Mouse (Mus musculus): ENCODE measurements around the gene Nedd4.

Gene Nedd4

GRCm38 (mm10) chr9:72721221-72721620, 59.1 kb downstream of the Nedd4 start:
- DNase-seq (ENCODE audit: low spot score in 2 of 2) = no peak

- no peak for DNase-seq (ENCODE audit: low spot score in 2 of 2)
Measured at GRCm38 (mm10) chr9:72722622-72723021, 60.5 kb downstream of the Nedd4 start.

- DNase-seq (ENCODE audit: low spot score in 2 of 2) = no peak
Measured at GRCm38 (mm10) chr9:72724491-72725221, 62.5 kb downstream of the Nedd4 start.

GRCm38 (mm10) chr9:72733966-72734365, 71.8 kb downstream of the Nedd4 start:
- no peak for DNase-seq (ENCODE audit: low spot score in 2 of 2)

GRCm38 (mm10) chr9:72735822-72736410, 73.8 kb downstream of the Nedd4 start:
- peak in 1 of 2 experiments; percentile 8 for DNase-seq (ENCODE audit: low spot score in 2 of 2)

GRCm38 (mm10) chr9:72741206-72741605, 79.1 kb downstream of the Nedd4 start:
- no peak for DNase-seq (ENCODE audit: low spot score in 2 of 2)

- DNase-seq (ENCODE audit: low spot score in 2 of 2) = no peak
Measured at GRCm38 (mm10) chr9:72746278-72746677, 84.1 kb downstream of the Nedd4 start.

- DNase-seq (ENCODE audit: low spot score in 2 of 2) = no peak
Measured at GRCm38 (mm10) chr9:72750272-72750671, 88.1 kb downstream of the Nedd4 start.

GRCm38 (mm10) chr9:72752656-72753055, 90.5 kb downstream of the Nedd4 start:
- no peak for DNase-seq (ENCODE audit: low spot score in 2 of 2)

GRCm38 (mm10) chr9:72753741-72754140, 91.6 kb downstream of the Nedd4 start:
- DNase-seq (ENCODE audit: low spot score in 2 of 2) = no peak

GRCm38 (mm10) chr9:72757143-72757542, 95.0 kb downstream of the Nedd4 start:
- no peak for DNase-seq (ENCODE audit: low spot score in 2 of 2)

GRCm38 (mm10) chr9:72758705-72759131, 96.6 kb downstream of the Nedd4 start:
- no peak for DNase-seq (ENCODE audit: low spot score in 2 of 2)

GRCm38 (mm10) chr9:72763050-72763718, 101.0 kb downstream of the Nedd4 start:
- no peak for DNase-seq (ENCODE audit: low spot score in 2 of 2)

- DNase-seq (ENCODE audit: low spot score in 2 of 2) = peak; percentile 56 to 77
Measured at GRCm38 (mm10) chr9:72766789-72767349, 104.7 kb downstream of the Nedd4 start.

- DNase-seq (ENCODE audit: low spot score in 2 of 2) = no peak
Measured at GRCm38 (mm10) chr9:72775022-72775421, 112.9 kb downstream of the Nedd4 start.

- DNase-seq (ENCODE audit: low spot score in 2 of 2) = no peak
Measured at GRCm38 (mm10) chr9:72779004-72779403, 116.9 kb downstream of the Nedd4 start.

GRCm38 (mm10) chr9:72779733-72780132, 117.6 kb downstream of the Nedd4 start:
- DNase-seq (ENCODE audit: low spot score in 2 of 2) = no peak

- no peak for DNase-seq (ENCODE audit: low spot score in 2 of 2)
Measured at GRCm38 (mm10) chr9:72780694-72781093, 118.5 kb downstream of the Nedd4 start.

GRCm38 (mm10) chr9:72781466-72781865, 119.3 kb downstream of the Nedd4 start:
- DNase-seq (ENCODE audit: low spot score in 2 of 2) = no peak

- DNase-seq (ENCODE audit: low spot score in 2 of 2) = no peak
Measured at GRCm38 (mm10) chr9:72782121-72782520, 120.0 kb downstream of the Nedd4 start.

GRCm38 (mm10) chr9:72787732-72788131, 125.6 kb downstream of the Nedd4 start:
- DNase-seq (ENCODE audit: low spot score in 2 of 2) = no peak

- DNase-seq (ENCODE audit: low spot score in 2 of 2) = no peak
Measured at GRCm38 (mm10) chr9:72790530-72791212, 128.5 kb downstream of the Nedd4 start.
